Mouse (Mus musculus) testis, adult 2 months (tissue): Measurements from ENCODE around the gene Tenm4.

Source experiments
- CTCF ChIP-seq: fragments of 200-500 bp; IDR thresholded peaks from 2 replicates; pipeline ENCODE4 v1.5.1; 2012; ENCODE audit warnings: low read depth, mild to moderate bottlenecking, inconsistent platforms, low read length, moderate library complexity; ENCODE audit not compliant: control insufficient read depth, insufficient read depth, insufficient replicate concordance
- POLR2A ChIP-seq: fragments of 200-500 bp; IDR thresholded peaks from 2 replicates; pipeline ENCODE4 v1.6.1; 2012; ENCODE audit warnings: low read depth, mild to moderate bottlenecking, inconsistent platforms, low read length, moderate library complexity; ENCODE audit not compliant: control insufficient read depth

DNA sequence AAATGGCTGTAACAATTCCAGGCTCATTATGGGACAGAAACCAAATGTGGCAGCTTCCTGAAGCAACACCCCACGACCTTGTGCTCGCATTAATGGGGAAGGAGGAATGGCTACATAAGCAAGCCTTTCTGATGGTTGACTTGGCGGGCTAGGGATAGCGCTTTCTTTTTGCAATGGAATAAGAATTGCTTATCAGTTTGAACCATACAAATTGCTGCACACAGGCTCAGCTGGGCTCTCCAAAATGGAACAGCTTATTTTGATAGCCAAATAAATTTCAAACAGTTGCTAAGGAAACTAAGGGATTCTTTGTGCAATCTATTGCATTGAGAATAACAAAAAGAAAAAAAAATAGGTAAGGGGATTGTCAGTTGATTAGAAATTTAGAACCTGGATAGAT is 560.9 kb downstream of the Tenm4 start:
- no peak for TF ChIP-seq CTCF
- no peak for TF ChIP-seq POLR2A
